Mouse (Mus musculus): ENCODE data around the gene Kif3a.

- no peak for TF ChIP-seq CTCF (IDR thresholded peaks at IDR 0.05; ENCODE audit: extremely low read depth, insufficient read length, insufficient replicate concordance, low read depth, low read length)
- no peak for TF ChIP-seq POLR2A (IDR thresholded peaks at IDR 0.05; ENCODE audit: low read depth, low read length)
Observed at GRCm38 (mm10) chr11:53530001-53530400, 37.2 kb upstream of the Kif3a start.
